Mouse (Mus musculus) hindbrain, embryonic 15.5 days (tissue): ENCODE data around the gene Pparg. TPM values are rescaled to one million over a fixed set of nuclear protein-coding genes. Genes with fewer than 3 reads are reported as not detected.

Experiments used
- ATAC-seq: fragments of 200-750 bp; cut with Nextera tagmentation; 2 replicates; pipeline ENCODE4 v1.8.0; 2017; ENCODE audit warnings: low read depth, moderate number of reproducible peaks, moderate TSS enrichment; ENCODE audit not compliant: low FRiP score
- H3K27ac ChIP-seq: fragments of 300-500 bp; sonication (generic); replicated peaks from 2 replicates; pipeline ENCODE4 v1.5.1; 2015; ENCODE audit warnings: mild to moderate bottlenecking, inconsistent platforms
- H3K27me3 ChIP-seq: fragments of 300-500 bp; sonication (generic); 2 replicates; pipeline ENCODE4 v1.6.1; 2015; ENCODE audit warnings: control low read depth, inconsistent platforms
- H3K36me3 ChIP-seq: fragments of 300-500 bp; sonication (generic); 2 replicates; pipeline ENCODE4 v1.6.1; 2015; ENCODE audit warnings: control low read depth, inconsistent platforms
- H3K4me1 ChIP-seq: fragments of 300-500 bp; sonication (generic); replicated peaks from 2 replicates; pipeline ENCODE4 v1.6.1; 2015; ENCODE audit warnings: control low read depth, inconsistent platforms
- H3K4me2 ChIP-seq: fragments of 300-500 bp; sonication (generic); 2 replicates; pipeline ENCODE4 v1.6.1; 2015; ENCODE audit warnings: moderate library complexity, mild to moderate bottlenecking, inconsistent platforms
- H3K4me3 ChIP-seq: fragments of 300-500 bp; sonication (generic); 2 replicates; pipeline ENCODE4 v1.5.1; 2015; ENCODE audit warnings: mild to moderate bottlenecking, inconsistent platforms
- H3K9ac ChIP-seq: fragments of 300-500 bp; sonication (generic); 2 replicates; pipeline ENCODE4 v1.6.1; 2015; ENCODE audit warnings: inconsistent platforms
- H3K9me3 ChIP-seq: fragments of 300-500 bp; sonication (generic); 2 replicates; pipeline ENCODE4 v1.6.1; 2016; ENCODE audit warnings: control low read depth, inconsistent platforms
- WGBS: fragments of 180-500 bp; shearing (Covaris S2); methylation state at CpG from one replicate; pipeline ENCODE4 v1.1.7; 2015; 5-methylcytosine and 5-hydroxymethylcytosine counted together
- polyA plus RNA-seq: library from polyadenylated mRNA; unstranded; fragments of >200 nt; fragmentation: Nextera tagmentation; extraction: Ambion mirVana; gene quantifications from 2 replicates; pipeline ENCODE4 v1.2.1, GENCODE M21; 2015

Pparg gene
- 0.58 and 0.73 TPM in 2 replicates for polyA plus RNA-seq

- H3K4me2 ChIP-seq = peak within 1 kb of the TSS; percentile 100
- no peaks in the 10 kb centered on the region for H3K36me3 ChIP-seq
- peak within 1 kb of the TSS; percentile 50 for H3K9ac ChIP-seq
- under 1% methylated on average over 75 of the region's 76 CpGs for WGBS
- peak; percentile 76 for ATAC-seq
- peaks cover 17% of the 10 kb centered on the region for H3K4me1 ChIP-seq
- peak within 1 kb of the TSS; percentile 67 for H3K4me3 ChIP-seq
- H3K27ac ChIP-seq = no peak within 1 kb of the TSS
- H3K27me3 ChIP-seq = peaks cover 18% of the 10 kb centered on the region
- no peaks in the 10 kb centered on the region for H3K9me3 ChIP-seq
Measured at GRCm38 (mm10) chr6:115360776-115361605, at the start of gene Pparg. Pparg (plus strand) TSS chr6:115360951.

DNA sequence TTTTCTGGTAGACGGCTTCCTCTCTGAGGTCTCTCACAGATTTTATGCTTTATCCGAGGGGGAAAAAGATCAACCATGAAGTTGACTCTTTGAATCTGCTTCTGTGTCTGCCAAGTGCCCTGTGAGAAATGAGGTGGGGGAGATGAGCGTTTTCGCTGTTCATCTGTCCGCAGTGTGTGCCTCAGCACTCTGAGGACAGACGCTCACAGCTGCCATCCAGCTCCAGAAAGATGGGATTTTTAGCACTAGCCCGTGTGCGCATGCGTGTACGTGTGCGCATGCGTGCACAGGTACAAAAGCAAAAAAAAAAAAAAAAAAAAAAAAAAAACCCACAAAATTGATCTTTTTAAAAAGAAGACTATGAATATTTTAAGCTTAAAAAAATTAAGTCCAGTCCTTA lies 48.0 kb upstream of the Pparg start:
- Histone ChIP-seq H3K9ac (no peak overlapping the region), H3K4me1 (peaks cover 3% of the 10 kb centered on the region; the same call in 1 of the 2 replicates), H3K9me3 (no peaks in the 10 kb centered on the region), H3K36me3 (no peaks in the 10 kb centered on the region), H3K27me3 (no peaks in the 10 kb centered on the region), H3K27ac (peak overlapping the region; percentile 65), H3K4me3 (peak overlapping the region; percentile 24), H3K4me2 (peak overlapping the region; percentile 31)
- no peak for ATAC-seq
- WGBS = 47% methylated on average over 12 of the region's 12 CpGs

GRCm38 (mm10) chr6:115313235-115313738 lies 47.5 kb upstream of the Pparg start:
- no peak overlapping the region for H3K9ac ChIP-seq
- no peak for ATAC-seq
- no peaks in the 10 kb centered on the region for H3K27me3 ChIP-seq
- H3K27ac ChIP-seq = peak overlapping the region; percentile 62
- 71% methylated on average over 9 of the region's 9 CpGs for WGBS
- H3K9me3 ChIP-seq = no peaks in the 10 kb centered on the region
- no peak overlapping the region for H3K4me3 ChIP-seq
- H3K4me2 ChIP-seq = peak overlapping the region; percentile 31
- peaks cover 3% of the 10 kb centered on the region; the same call in 1 of the 2 replicates for H3K4me1 ChIP-seq
- no peaks in the 10 kb centered on the region for H3K36me3 ChIP-seq

DNA sequence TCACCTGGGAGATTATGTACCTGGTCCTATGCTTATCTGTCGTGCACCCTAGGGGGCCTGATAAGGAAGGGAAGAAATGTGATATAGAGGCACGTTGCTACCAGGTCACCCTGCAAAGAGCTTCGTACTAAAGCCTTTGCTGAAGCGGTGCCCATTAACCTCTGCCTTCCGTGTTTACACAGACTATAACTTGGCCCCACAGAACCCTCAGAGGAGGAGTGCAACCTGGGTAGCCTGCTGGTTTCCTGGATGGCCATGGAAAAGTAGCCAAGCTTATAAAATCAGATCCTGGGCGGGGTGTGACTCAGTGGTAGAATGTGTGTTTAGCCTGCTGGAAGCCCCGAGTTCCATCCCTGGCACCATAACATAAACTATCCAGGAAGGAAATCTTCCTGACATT lies 46.8 kb upstream of the Pparg start:
- ATAC-seq = no peak
- no peak overlapping the region for H3K9ac ChIP-seq
- no peak overlapping the region for H3K4me2 ChIP-seq
- H3K27me3 ChIP-seq = no peaks in the 10 kb centered on the region
- H3K9me3 ChIP-seq = no peaks in the 10 kb centered on the region
- H3K27ac ChIP-seq = no peak overlapping the region
- no peaks in the 10 kb centered on the region for H3K36me3 ChIP-seq
- peaks cover 3% of the 10 kb centered on the region; the same call in 1 of the 2 replicates for H3K4me1 ChIP-seq
- 79% methylated on average over 7 of the region's 7 CpGs for WGBS
- no peak overlapping the region for H3K4me3 ChIP-seq

DNA sequence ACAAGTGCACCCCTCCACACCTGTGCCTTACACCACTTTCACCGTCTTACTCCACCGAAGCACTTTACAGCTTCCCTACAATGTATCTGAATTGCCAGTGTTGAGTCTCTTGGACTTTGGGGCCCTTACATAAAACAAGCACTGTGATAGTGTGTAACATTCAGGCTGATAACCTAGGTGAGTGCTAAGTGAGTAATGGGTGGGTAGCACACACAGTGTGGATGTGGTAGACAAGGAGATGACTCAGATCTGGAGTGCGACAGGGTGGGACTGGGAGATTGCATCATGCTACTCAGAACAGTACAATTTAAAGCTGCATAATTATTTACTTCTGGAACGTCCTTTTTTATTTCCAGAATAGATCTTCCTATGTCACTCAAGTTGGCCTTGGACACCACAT lies 45.0 kb upstream of the Pparg start:
- H3K36me3 ChIP-seq = no peaks in the 10 kb centered on the region
- ATAC-seq = no peak
- 95% methylated on average over 4 of the region's 4 CpGs for WGBS
- H3K27ac ChIP-seq = no peak overlapping the region
- H3K4me1 ChIP-seq = peaks cover 3% of the 10 kb centered on the region; the same call in 1 of the 2 replicates
- H3K27me3 ChIP-seq = no peaks in the 10 kb centered on the region
- no peak overlapping the region for H3K4me3 ChIP-seq
- no peak overlapping the region for H3K4me2 ChIP-seq
- H3K9me3 ChIP-seq = no peaks in the 10 kb centered on the region
- no peak overlapping the region for H3K9ac ChIP-seq

DNA sequence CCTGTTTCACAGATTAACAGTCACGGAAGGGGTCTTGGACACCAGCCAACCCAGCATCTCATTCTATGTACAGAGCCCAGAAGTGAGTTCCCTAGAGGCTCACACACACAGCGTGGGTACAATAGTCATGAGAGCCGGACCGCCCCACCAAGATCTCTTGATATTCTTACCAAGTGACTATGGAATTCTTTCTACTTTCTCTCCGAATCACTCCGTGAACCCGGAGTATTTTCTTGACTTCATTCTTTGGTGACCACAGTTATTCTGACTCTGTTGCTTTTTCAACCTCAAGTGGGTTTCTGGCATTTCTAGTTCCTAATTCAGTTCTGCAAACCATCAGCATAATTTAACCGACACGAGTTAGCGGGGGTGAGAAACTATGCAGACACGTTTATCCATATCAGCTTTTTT lies 43.9 kb upstream of the Pparg start:
- no peaks in the 10 kb centered on the region for H3K27me3 ChIP-seq
- H3K4me1 ChIP-seq = peaks cover 3% of the 10 kb centered on the region; the same call in 1 of the 2 replicates
- no peak for ATAC-seq
- no peak overlapping the region for H3K4me2 ChIP-seq
- H3K27ac ChIP-seq = no peak overlapping the region
- H3K4me3 ChIP-seq = no peak overlapping the region
- 67% methylated on average over 11 of the region's 11 CpGs for WGBS
- H3K36me3 ChIP-seq = no peaks in the 10 kb centered on the region
- H3K9ac ChIP-seq = no peak overlapping the region
- no peaks in the 10 kb centered on the region for H3K9me3 ChIP-seq

DNA sequence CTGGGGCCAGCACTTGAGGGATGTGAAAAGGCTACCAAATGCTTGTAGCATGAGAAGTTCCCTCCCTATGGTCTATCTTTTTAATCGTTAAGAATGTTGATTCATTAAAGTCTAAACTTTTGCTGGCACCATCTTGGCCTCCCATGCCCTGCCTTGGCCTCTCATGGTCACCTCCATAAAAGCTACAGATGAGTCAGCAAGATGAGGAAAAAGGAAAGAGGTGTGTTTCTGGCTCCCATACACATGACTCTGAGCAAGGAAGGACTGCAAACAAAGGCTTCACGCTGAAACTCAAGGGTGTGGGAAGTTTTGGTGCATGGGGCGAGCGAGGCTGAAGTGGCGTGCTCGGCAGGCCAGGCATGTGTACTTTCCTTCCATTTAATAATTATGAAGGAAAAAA lies 41.9 kb upstream of the Pparg start:
- H3K9me3 ChIP-seq = no peaks in the 10 kb centered on the region
- H3K36me3 ChIP-seq = no peaks in the 10 kb centered on the region
- ATAC-seq = no peak
- H3K27me3 ChIP-seq = no peaks in the 10 kb centered on the region
- H3K27ac ChIP-seq = no peak overlapping the region
- H3K4me2 ChIP-seq = no peak overlapping the region
- no peak overlapping the region for H3K9ac ChIP-seq
- no peaks in the 10 kb centered on the region for H3K4me1 ChIP-seq
- WGBS = 89% methylated on average over 6 of the region's 6 CpGs
- no peak overlapping the region for H3K4me3 ChIP-seq

- Histone ChIP-seq H3K9me3 (no peaks in the 10 kb centered on the region), H3K4me1 (no peaks in the 10 kb centered on the region), H3K27me3 (no peaks in the 10 kb centered on the region), H3K4me2 (no peak overlapping the region), H3K36me3 (no peaks in the 10 kb centered on the region), H3K27ac (no peak overlapping the region), H3K9ac (no peak overlapping the region), H3K4me3 (no peak overlapping the region)
- 94% methylated on average over 4 of the region's 4 CpGs for WGBS
- no peak for ATAC-seq
Measured at GRCm38 (mm10) chr6:115319686-115320085, 41.1 kb upstream of the Pparg start.

- Histone ChIP-seq H3K4me2 (no peak overlapping the region), H3K9ac (no peak overlapping the region), H3K4me1 (no peaks in the 10 kb centered on the region), H3K27me3 (no peaks in the 10 kb centered on the region), H3K4me3 (no peak overlapping the region), H3K9me3 (no peaks in the 10 kb centered on the region), H3K36me3 (no peaks in the 10 kb centered on the region), H3K27ac (no peak overlapping the region)
- no peak for ATAC-seq
- WGBS = 83% methylated on average over 8 of the region's 8 CpGs
Measured at GRCm38 (mm10) chr6:115320927-115321714, 39.6 kb upstream of the Pparg start.

GRCm38 (mm10) chr6:115321883-115322351 lies 38.8 kb upstream of the Pparg start:
- Histone ChIP-seq H3K27ac (no peak overlapping the region), H3K9ac (no peak overlapping the region), H3K4me1 (no peaks in the 10 kb centered on the region), H3K4me3 (no peak overlapping the region), H3K4me2 (no peak overlapping the region), H3K9me3 (no peaks in the 10 kb centered on the region), H3K27me3 (no peaks in the 10 kb centered on the region), H3K36me3 (no peaks in the 10 kb centered on the region)
- WGBS = 65% methylated on average over 6 of the region's 6 CpGs
- no peak for ATAC-seq

DNA sequence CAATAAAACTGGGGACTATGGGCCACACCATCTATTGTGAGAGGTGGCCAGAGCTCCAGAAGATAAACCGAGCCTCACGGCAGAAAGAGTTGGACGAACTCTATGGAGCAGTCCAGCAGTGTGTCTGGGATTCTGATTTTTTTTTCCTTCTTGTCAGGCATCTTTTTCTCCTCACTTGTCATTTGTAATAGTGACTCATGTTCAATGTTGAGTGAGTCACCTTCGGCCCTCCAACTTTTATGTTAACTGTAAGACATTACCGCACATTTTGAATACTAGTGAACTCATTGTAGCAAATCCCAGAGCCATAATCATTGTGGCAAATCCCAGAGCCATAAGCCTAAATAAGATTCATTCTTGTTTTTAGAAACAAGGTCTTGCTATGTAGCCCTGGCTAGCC lies 37.8 kb upstream of the Pparg start:
- ATAC-seq = no peak
- Histone ChIP-seq H3K4me3 (no peak overlapping the region), H3K27me3 (no peaks in the 10 kb centered on the region), H3K4me2 (no peak overlapping the region), H3K36me3 (no peaks in the 10 kb centered on the region), H3K9me3 (no peaks in the 10 kb centered on the region), H3K4me1 (no peaks in the 10 kb centered on the region), H3K9ac (no peak overlapping the region), H3K27ac (no peak overlapping the region)
- WGBS = 96% methylated on average over 5 of the region's 5 CpGs

- Histone ChIP-seq H3K9me3 (no peaks in the 10 kb centered on the region), H3K27ac (no peak overlapping the region), H3K4me1 (no peaks in the 10 kb centered on the region), H3K4me2 (no peak overlapping the region), H3K27me3 (no peaks in the 10 kb centered on the region), H3K36me3 (no peaks in the 10 kb centered on the region), H3K4me3 (no peak overlapping the region), H3K9ac (no peak overlapping the region)
- ATAC-seq = no peak
Measured at GRCm38 (mm10) chr6:115330964-115331363, 29.8 kb upstream of the Pparg start.
